Mouse (Mus musculus): ENCODE results near the gene Nudt14. TPM values are rescaled to one million over a fixed set of nuclear protein-coding genes. Genes with fewer than 3 reads are reported as not detected.

Gene Nudt14
- 109 and 121 TPM in 2 replicates for polyA plus RNA-seq (2015; fragmentation: Nextera tagmentation; extraction: Ambion mirVana)

GRCm38 (mm10) chr12:112941776-112942713 lies at the start of gene Nudt14:
Gene Nudt14, minus strand, starts transcription at chr12:112942124.
- WGBS: 1% methylated on average over 57 of the region's 58 CpGs
- Histone ChIP-seq H3K27ac (ENCODE audit: low read length) (peak within 1 kb of the TSS; percentile 86), H3K4me3 (ENCODE audit: low read length) (peak within 1 kb of the TSS; percentile 74), H3K27me3 (ENCODE audit: control insufficient read depth, insufficient read depth, low read depth, low read length) (no peaks in the 10 kb centered on the region), H3K4me2 (ENCODE audit: low read depth, low read length) (peak within 1 kb of the TSS; percentile 85), H3K4me1 (replicated peaks; ENCODE audit: control insufficient read depth, insufficient read depth, low read length) (peaks cover 24% of the 10 kb centered on the region), H3K36me3 (ENCODE audit: control insufficient read depth, insufficient read depth, low read length) (no peaks in the 10 kb centered on the region), H3K9me3 (ENCODE audit: control insufficient read depth, low read length) (no peaks in the 10 kb centered on the region), H3K9ac (ENCODE audit: low read length) (peak within 1 kb of the TSS; percentile 86)
- ATAC-seq (ENCODE audit: low read depth): peak; percentile 89

DNA sequence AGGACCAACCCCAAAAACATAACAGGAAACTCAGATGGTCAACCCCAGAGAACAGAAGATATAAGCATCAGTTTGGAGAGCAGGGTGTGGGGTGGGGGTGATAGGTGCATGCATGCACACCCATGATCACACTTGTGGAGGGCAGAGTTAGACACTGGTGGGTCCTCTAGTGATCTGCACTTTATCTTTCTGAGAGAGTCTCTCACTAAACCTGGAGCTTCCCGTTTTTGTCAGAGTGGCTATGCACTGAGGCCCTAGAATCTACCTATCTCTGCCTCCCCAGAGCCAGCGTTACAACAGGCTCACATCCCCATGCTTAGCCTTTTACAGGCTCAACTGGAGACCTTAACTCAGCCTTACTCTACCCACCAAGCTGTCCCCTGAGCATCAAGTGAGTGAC lies 49.5 kb upstream of the Nudt14 start:
- peaks cover 20% of the 10 kb centered on the region for H3K36me3 ChIP-seq (ENCODE audit: control insufficient read depth, insufficient read depth, low read length)
- ATAC-seq (ENCODE audit: low read depth): no peak
- no peaks in the 10 kb centered on the region for H3K9me3 ChIP-seq (ENCODE audit: control insufficient read depth, low read length)
- H3K27ac ChIP-seq (ENCODE audit: low read length): no peak overlapping the region
- H3K9ac ChIP-seq (ENCODE audit: low read length): no peak overlapping the region
- H3K27me3 ChIP-seq (ENCODE audit: control insufficient read depth, insufficient read depth, low read depth, low read length): no peaks in the 10 kb centered on the region
- H3K4me3 ChIP-seq (ENCODE audit: low read length): no peak overlapping the region
- 95% methylated on average over 2 of the region's 2 CpGs for WGBS
- H3K4me1 ChIP-seq (replicated peaks; ENCODE audit: control insufficient read depth, insufficient read depth, low read length): peaks cover 3% of the 10 kb centered on the region; the same call in 1 of the 2 replicates
- no peak overlapping the region for H3K4me2 ChIP-seq (ENCODE audit: low read depth, low read length)

GRCm38 (mm10) chr12:112990706-112991405 lies 48.9 kb upstream of the Nudt14 start:
- H3K36me3 ChIP-seq (ENCODE audit: control insufficient read depth, insufficient read depth, low read length): peaks cover 19% of the 10 kb centered on the region
- H3K9ac ChIP-seq (ENCODE audit: low read length): no peak overlapping the region
- no peak for ATAC-seq (ENCODE audit: low read depth)
- no peaks in the 10 kb centered on the region for H3K27me3 ChIP-seq (ENCODE audit: control insufficient read depth, insufficient read depth, low read depth, low read length)
- WGBS: 75% methylated on average over 5 of the region's 5 CpGs
- H3K4me1 ChIP-seq (replicated peaks; ENCODE audit: control insufficient read depth, insufficient read depth, low read length): peaks cover 3% of the 10 kb centered on the region; the same call in 1 of the 2 replicates
- no peaks in the 10 kb centered on the region for H3K9me3 ChIP-seq (ENCODE audit: control insufficient read depth, low read length)
- H3K4me2 ChIP-seq (ENCODE audit: low read depth, low read length): no peak overlapping the region
- H3K4me3 ChIP-seq (ENCODE audit: low read length): no peak overlapping the region
- H3K27ac ChIP-seq (ENCODE audit: low read length): no peak overlapping the region

DNA sequence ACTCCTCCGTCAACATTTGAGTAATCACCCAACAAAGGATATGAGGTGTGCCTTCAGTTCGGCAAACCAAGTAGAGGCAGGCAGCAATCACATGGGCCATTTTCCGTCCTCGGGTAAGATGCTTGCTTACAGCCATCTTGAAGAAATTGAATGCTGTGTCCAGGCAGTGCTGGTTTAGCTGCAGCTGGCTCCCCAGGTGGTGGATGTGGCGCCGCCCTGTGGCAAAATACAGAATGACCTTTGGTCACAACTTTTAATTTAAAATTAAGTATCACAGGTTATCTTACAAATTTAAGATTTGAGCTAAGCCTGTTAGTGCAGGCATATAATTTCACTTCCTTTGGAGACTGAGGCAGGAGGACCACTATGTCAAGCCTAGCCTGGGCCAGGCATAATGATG lies 46.0 kb upstream of the Nudt14 start:
- no peak for ATAC-seq (ENCODE audit: low read depth)
- peaks cover 3% of the 10 kb centered on the region; the same call in 1 of the 2 replicates for H3K4me1 ChIP-seq (replicated peaks; ENCODE audit: control insufficient read depth, insufficient read depth, low read length)
- H3K27ac ChIP-seq (ENCODE audit: low read length): no peak overlapping the region
- H3K27me3 ChIP-seq (ENCODE audit: control insufficient read depth, insufficient read depth, low read depth, low read length): no peaks in the 10 kb centered on the region
- no peak overlapping the region for H3K9ac ChIP-seq (ENCODE audit: low read length)
- no peak overlapping the region for H3K4me3 ChIP-seq (ENCODE audit: low read length)
- peaks cover 31% of the 10 kb centered on the region for H3K36me3 ChIP-seq (ENCODE audit: control insufficient read depth, insufficient read depth, low read length)
- H3K4me2 ChIP-seq (ENCODE audit: low read depth, low read length): no peak overlapping the region
- H3K9me3 ChIP-seq (ENCODE audit: control insufficient read depth, low read length): no peaks in the 10 kb centered on the region
- WGBS: 65% methylated on average over 6 of the region's 6 CpGs

- Histone ChIP-seq H3K36me3 (ENCODE audit: control insufficient read depth, insufficient read depth, low read length) (peaks cover 39% of the 10 kb centered on the region), H3K4me2 (ENCODE audit: low read depth, low read length) (no peak overlapping the region), H3K9ac (ENCODE audit: low read length) (no peak overlapping the region), H3K4me3 (ENCODE audit: low read length) (no peak overlapping the region), H3K27me3 (ENCODE audit: control insufficient read depth, insufficient read depth, low read depth, low read length) (no peaks in the 10 kb centered on the region), H3K4me1 (replicated peaks; ENCODE audit: control insufficient read depth, insufficient read depth, low read length) (no peaks in the 10 kb centered on the region), H3K27ac (ENCODE audit: low read length) (no peak overlapping the region), H3K9me3 (ENCODE audit: control insufficient read depth, low read length) (no peaks in the 10 kb centered on the region)
- WGBS: 91% methylated on average over 6 of the region's 6 CpGs
- no peak for ATAC-seq (ENCODE audit: low read depth)
Observed at GRCm38 (mm10) chr12:112985346-112985745, 43.4 kb upstream of the Nudt14 start.

- ATAC-seq (ENCODE audit: low read depth): no peak
- no peak overlapping the region for H3K9ac ChIP-seq (ENCODE audit: low read length)
Observed at GRCm38 (mm10) chr12:112982031-112982430, 40.1 kb upstream of the Nudt14 start.

GRCm38 (mm10) chr12:112977156-112977555 lies 35.2 kb upstream of the Nudt14 start:
- Histone ChIP-seq H3K4me2 (ENCODE audit: low read depth, low read length) (peak overlapping the region; percentile 92), H3K9me3 (ENCODE audit: control insufficient read depth, low read length) (no peaks in the 10 kb centered on the region), H3K36me3 (ENCODE audit: control insufficient read depth, insufficient read depth, low read length) (peaks cover 50% of the 10 kb centered on the region), H3K4me1 (replicated peaks; ENCODE audit: control insufficient read depth, insufficient read depth, low read length) (peaks cover 14% of the 10 kb centered on the region), H3K4me3 (ENCODE audit: low read length) (peak overlapping the region; percentile 74), H3K9ac (ENCODE audit: low read length) (peak overlapping the region; percentile 87), H3K27me3 (ENCODE audit: control insufficient read depth, insufficient read depth, low read depth, low read length) (no peaks in the 10 kb centered on the region), H3K27ac (ENCODE audit: low read length) (peak overlapping the region; percentile 93)
- 32% methylated on average over 12 of the region's 12 CpGs for WGBS
- no peak for ATAC-seq (ENCODE audit: low read depth)

More at GRCm38 (mm10) chr12:112982031-112982430, 40.1 kb upstream of the Nudt14 start:
- Histone ChIP-seq H3K4me3 (ENCODE audit: low read length) (no peak overlapping the region), H3K9me3 (ENCODE audit: control insufficient read depth, low read length) (no peaks in the 10 kb centered on the region), H3K36me3 (ENCODE audit: control insufficient read depth, insufficient read depth, low read length) (peaks cover 52% of the 10 kb centered on the region), H3K4me2 (ENCODE audit: low read depth, low read length) (no peak overlapping the region), H3K4me1 (replicated peaks; ENCODE audit: control insufficient read depth, insufficient read depth, low read length) (peaks cover 7% of the 10 kb centered on the region), H3K27ac (ENCODE audit: low read length) (no peak overlapping the region), H3K27me3 (ENCODE audit: control insufficient read depth, insufficient read depth, low read depth, low read length) (no peaks in the 10 kb centered on the region)
- 83% methylated on average over 2 of the region's 2 CpGs for WGBS

GRCm38 (mm10) chr12:112976371-112977073 lies 34.6 kb upstream of the Nudt14 start, which contains the start of gene Btbd6:
Gene Btbd6, plus strand, starts transcription at chr12:112976482.
- Histone ChIP-seq H3K4me3 (ENCODE audit: low read length) (peak within 1 kb of the TSS; percentile 74), H3K27ac (ENCODE audit: low read length) (peak within 1 kb of the TSS; percentile 93)

More at GRCm38 (mm10) chr12:112976371-112977073, 34.6 kb upstream of the Nudt14 start, which contains the start of gene Btbd6:
- Histone ChIP-seq H3K9me3 (ENCODE audit: control insufficient read depth, low read length) (no peaks in the 10 kb centered on the region), H3K4me1 (replicated peaks; ENCODE audit: control insufficient read depth, insufficient read depth, low read length) (peaks cover 14% of the 10 kb centered on the region), H3K4me2 (ENCODE audit: low read depth, low read length) (peak within 1 kb of the TSS; percentile 92), H3K9ac (ENCODE audit: low read length) (peak within 1 kb of the TSS; percentile 87), H3K27me3 (ENCODE audit: control insufficient read depth, insufficient read depth, low read depth, low read length) (no peaks in the 10 kb centered on the region), H3K36me3 (ENCODE audit: control insufficient read depth, insufficient read depth, low read length) (peaks cover 48% of the 10 kb centered on the region)
- peak; percentile 96 for ATAC-seq (ENCODE audit: low read depth)
- 1% methylated on average over 69 of the region's 80 CpGs for WGBS

Data from lung, embryonic 16.5 days (tissue).